Mouse (Mus musculus) forebrain, postnatal 0 days (tissue): ENCODE measurements around the gene Mrpl43. TPM values are rescaled to one million over a fixed set of nuclear protein-coding genes. Genes with fewer than 3 reads are reported as not detected.
A peak's percentile ranks its signal among the peaks of the same experiment; 100 is the strongest.

ENCODE experiments used
- ATAC-seq: fragments of 200-750 bp; cut with Nextera tagmentation; 2 replicates; pipeline ENCODE4 v1.8.0; 2017; ENCODE audit warnings: mild to moderate bottlenecking, moderate library complexity
- DNase-seq: peaks from one replicate; pipeline ENCODE4 v3.0.0-alpha.2; 2015
- H3K27ac ChIP-seq: fragments of 300-500 bp; sonication (generic); 2 replicates; pipeline ENCODE4 v1.5.1; 2014; ENCODE audit warnings: low read depth, mild to moderate bottlenecking, antibody characterized with exemption, low read length, moderate library complexity, mixed read lengths
- H3K27me3 ChIP-seq: fragments of 300-500 bp; sonication (generic); 2 replicates; pipeline ENCODE4 v1.6.1; 2014; ENCODE audit warnings: mild to moderate bottlenecking, low read length, mixed read lengths; ENCODE audit not compliant: insufficient read depth
- H3K36me3 ChIP-seq: fragments of 300-500 bp; sonication (generic); 2 replicates; pipeline ENCODE4 v1.6.1; 2014; ENCODE audit warnings: mild to moderate bottlenecking, moderate library complexity; ENCODE audit not compliant: insufficient read depth
- H3K4me1 ChIP-seq: fragments of 300-500 bp; sonication (generic); 2 replicates; pipeline ENCODE4 v1.6.1; 2014; ENCODE audit warnings: antibody characterized with exemption; ENCODE audit not compliant: insufficient read depth
- H3K4me2 ChIP-seq: fragments of 300-500 bp; sonication (generic); 2 replicates; pipeline ENCODE4 v1.6.1; 2014; ENCODE audit warnings: low read depth, mild to moderate bottlenecking, moderate library complexity
- H3K4me3 ChIP-seq: fragments of 300-500 bp; sonication (generic); 2 replicates; pipeline ENCODE4 v1.5.1; 2014; ENCODE audit warnings: low read depth, low read length, mixed read lengths
- H3K9ac ChIP-seq: fragments of 300-500 bp; sonication (generic); 2 replicates; pipeline ENCODE4 v1.6.1; 2014; ENCODE audit warnings: mild to moderate bottlenecking
- H3K9me3 ChIP-seq: fragments of 300-500 bp; sonication (generic); 2 replicates; pipeline ENCODE4 v1.6.1; 2016; ENCODE audit warnings: low read length
- CTCF ChIP-seq: sonication (generic); IDR thresholded peaks from 2 replicates; pipeline ENCODE4 v1.5.1; 2016; ENCODE audit warnings: antibody characterized with exemption, control low read depth, low read depth
- whole genome bisulfite sequencing: fragments of 180-500 bp; shearing (Covaris S2); extraction: QIAGEN DNeasy Blood & Tissue Kit; methylation state at CpG from one replicate; pipeline ENCODE4 v1.1.7; 2014; 5-methylcytosine and 5-hydroxymethylcytosine counted together
- polyA plus RNA-seq: library from polyadenylated mRNA; unstranded; fragments of >200 nt; fragmentation: Nextera tagmentation; extraction: Ambion mirVana; gene quantifications from 2 replicates; pipeline ENCODE4 v1.2.1, GENCODE M21; 2015
- total RNA-seq: library from RNA; depleted of rRNA; stranded (reverse); fragments of >200 nt; gene quantifications from 2 replicates; pipeline ENCODE4 v1.2.3, GENCODE M21; 2014

Gene Mrpl43
- total and polyA plus RNA-seq, 2 experiments from 2014 or later = 62.2 to 99.2 TPM

DNA sequence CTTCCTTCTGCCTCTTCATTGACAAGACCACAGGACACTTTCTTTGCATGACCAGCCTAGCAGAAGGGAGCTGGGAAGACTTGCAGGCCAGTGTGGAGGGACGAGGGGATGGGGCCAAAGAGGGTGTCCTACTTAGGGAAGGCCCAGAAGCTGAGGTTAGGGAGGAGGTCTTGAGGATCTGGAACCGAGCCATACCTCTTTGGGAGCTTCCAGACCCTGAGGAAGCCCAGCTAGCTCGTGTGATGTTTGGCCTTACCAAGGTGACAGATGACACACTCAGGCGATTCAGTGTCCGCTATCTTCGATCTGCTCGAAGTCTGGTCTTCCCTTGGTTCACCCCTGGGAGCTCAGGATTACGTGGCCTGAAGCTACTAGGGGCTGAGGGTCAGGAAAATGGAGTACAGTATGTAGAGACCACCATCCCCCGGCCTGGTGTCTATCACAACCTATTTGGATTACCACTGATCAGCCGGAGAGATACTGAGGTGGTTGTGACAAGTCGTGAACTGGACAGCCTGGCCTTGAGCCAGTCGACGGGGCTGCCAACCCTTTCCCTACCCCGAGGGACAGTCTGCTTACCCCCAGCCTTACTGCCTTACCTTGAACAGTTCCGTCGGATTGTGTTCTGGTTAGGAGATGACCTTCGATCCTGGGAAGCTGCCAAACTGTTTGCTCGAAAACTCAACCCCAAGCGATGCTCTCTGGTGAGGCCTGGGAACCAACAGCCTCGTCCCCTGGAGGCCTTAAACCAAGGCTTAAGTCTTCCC, 1.4 kb upstream of the Mrpl43 start:
- Histone ChIP-seq H3K4me3 (peak overlapping the region; percentile 94), H3K36me3 (peaks cover 37% of the 10 kb centered on the region), H3K27ac (no peak overlapping the region), H3K27me3 (no peaks in the 10 kb centered on the region), H3K4me2 (peak overlapping the region; percentile 92), H3K4me1 (peaks cover 16% of the 10 kb centered on the region), H3K9ac (0 out of 2 replicates have a peak overlapping the region, but pooled peaks have one; percentile 80), H3K9me3 (no peaks in the 10 kb centered on the region)
- DNase-seq (no peak), ATAC-seq (no peak)
- no peak for TF ChIP-seq CTCF
- WGBS = 93% methylated on average over 20 of the region's 20 CpGs

DNA sequence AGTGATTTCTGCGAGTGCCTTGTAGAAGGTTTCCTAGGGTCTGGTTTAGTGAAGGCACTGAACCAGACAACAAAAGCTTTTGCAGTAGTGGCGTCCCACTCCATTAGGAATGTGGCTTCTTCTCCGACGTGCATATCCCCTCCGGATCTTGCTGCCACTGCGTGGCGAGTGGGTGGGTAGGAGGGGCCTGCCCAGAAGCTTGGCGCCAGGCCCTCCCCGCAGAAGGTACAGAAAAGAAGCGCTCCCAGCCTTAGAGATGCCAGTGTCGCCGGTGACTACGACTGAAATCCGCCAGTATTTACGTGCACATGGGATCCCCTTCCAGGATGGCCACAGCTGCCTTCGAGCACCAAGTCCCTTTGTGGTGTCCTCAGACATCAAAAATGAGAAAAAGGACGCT, 779 bp upstream of the Mrpl43 start:
- Histone ChIP-seq H3K4me1 (peaks cover 16% of the 10 kb centered on the region), H3K27me3 (no peaks in the 10 kb centered on the region), H3K36me3 (peaks cover 39% of the 10 kb centered on the region), H3K9ac (peak overlapping the region; percentile 80; the same call in 1 of the 2 replicates), H3K27ac (peak overlapping the region; percentile 71), H3K4me3 (peak overlapping the region; percentile 94), H3K4me2 (peak overlapping the region; percentile 92), H3K9me3 (no peaks in the 10 kb centered on the region)
- 36% methylated on average over 17 of the region's 17 CpGs for WGBS
- ATAC-seq (no peak), DNase-seq (no peak)
- TF ChIP-seq CTCF = no peak

DNA sequence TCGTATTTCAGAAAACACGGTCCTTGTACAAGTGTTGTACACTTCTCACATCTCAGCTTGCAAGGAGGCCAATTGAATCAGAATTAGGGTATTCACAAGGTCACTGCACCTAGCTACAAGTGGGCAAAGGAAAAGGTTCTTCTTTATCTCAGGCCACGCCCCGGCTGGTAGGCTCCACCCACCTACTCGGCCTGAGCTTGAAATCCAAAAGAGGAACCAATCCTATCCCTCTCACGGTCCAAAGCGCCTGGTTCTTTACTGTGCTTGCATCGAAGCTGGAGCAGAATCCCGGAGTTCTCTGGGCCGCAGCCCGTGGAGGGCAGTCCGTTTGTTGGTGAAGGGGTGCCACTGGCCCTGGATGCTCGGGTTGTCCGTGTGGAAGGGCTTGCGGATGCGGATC, 798 bp downstream of the Mrpl43 start, which contains the start of gene Twnk:
TSS of gene Twnk (plus strand) at position 220 of the 400 bp plus-strand sequence.
- 9% methylated on average over 16 of the region's 16 CpGs for WGBS
- Histone ChIP-seq H3K9me3 (no peaks in the 10 kb centered on the region), H3K27ac (peak within 1 kb of the TSS; percentile 71), H3K36me3 (peaks cover 41% of the 10 kb centered on the region), H3K4me2 (peak within 1 kb of the TSS; percentile 92), H3K9ac (peak within 1 kb of the TSS; percentile 80), H3K27me3 (no peaks in the 10 kb centered on the region), H3K4me1 (peaks cover 16% of the 10 kb centered on the region), H3K4me3 (peak within 1 kb of the TSS; percentile 94)
- no peak for ATAC-seq
- no peak for TF ChIP-seq CTCF
- DNase-seq = no peak

DNA sequence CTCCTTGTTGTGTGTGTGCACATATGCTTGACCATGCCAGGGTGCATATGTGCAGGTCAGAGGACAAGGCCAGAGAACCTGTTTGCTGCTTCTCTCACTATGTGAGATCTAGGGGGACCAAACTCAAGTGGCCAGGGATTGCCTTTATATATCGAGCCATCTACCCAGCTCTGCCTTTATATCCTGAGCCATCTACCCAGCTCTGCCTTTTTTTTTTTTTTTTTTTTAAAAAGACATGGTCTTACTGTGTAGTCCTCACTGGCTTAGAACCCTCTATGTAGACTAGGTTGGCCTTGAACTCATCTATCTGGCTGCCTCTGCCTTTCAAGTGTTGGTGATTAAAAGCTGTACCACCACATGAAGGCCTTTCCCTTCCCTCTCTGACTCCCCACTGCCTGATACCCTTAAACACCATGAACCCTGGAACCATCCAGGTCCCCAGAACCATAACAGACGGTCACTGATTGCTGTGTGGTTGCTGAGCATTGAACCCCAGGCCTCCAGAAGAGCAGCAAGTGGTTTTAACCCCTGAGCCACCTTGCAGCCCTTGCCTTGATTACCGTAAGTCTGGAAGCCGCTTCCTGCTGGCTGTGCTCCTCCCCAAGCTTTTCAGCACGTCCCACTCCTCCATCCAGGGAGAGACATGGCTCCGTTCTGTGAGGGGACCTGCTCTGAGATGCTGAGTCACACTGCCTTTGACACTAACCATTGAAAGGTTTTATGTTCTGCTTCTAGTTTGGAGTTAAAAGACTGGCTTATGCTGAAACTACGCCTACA, 2.3 kb downstream of the Mrpl43 start:
- no peak for TF ChIP-seq CTCF
- Histone ChIP-seq H3K4me2 (no peak overlapping the region), H3K36me3 (peaks cover 46% of the 10 kb centered on the region), H3K9me3 (no peaks in the 10 kb centered on the region), H3K27me3 (no peaks in the 10 kb centered on the region), H3K27ac (no peak overlapping the region), H3K4me3 (no peak overlapping the region), H3K4me1 (peaks cover 16% of the 10 kb centered on the region), H3K9ac (no peak overlapping the region)
- 88% methylated on average over 7 of the region's 7 CpGs for WGBS
- ATAC-seq (no peak), DNase-seq (no peak)

DNA sequence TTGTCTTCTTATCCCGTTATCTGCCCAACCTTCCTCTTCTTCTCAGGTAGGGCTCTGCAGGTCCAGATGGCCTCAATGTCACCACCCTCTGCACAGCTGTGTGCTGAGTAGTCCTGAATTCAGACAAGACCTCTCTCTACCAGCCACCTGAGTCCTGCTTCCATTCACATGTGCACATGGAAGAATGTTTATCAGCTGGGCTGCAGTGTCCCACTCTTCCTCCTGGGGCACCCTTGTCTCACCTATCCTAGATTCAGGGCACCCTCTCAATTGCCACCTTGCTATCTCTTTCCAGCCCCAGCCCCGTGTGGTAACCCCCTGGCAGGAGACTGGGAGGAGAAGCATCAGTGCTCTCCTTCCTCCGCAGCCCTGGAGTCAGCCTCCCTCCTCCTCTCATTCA, 3.9 kb downstream of the Mrpl43 start:
- DNase-seq (no peak), ATAC-seq (no peak)
- peak; percentile 46; the same call in 1 of the 2 replicates for TF ChIP-seq CTCF
- Histone ChIP-seq H3K9me3 (no peaks in the 10 kb centered on the region), H3K4me2 (no peak overlapping the region), H3K36me3 (peaks cover 62% of the 10 kb centered on the region), H3K4me1 (peaks cover 13% of the 10 kb centered on the region), H3K9ac (no peak overlapping the region), H3K27ac (no peak overlapping the region), H3K4me3 (no peak overlapping the region), H3K27me3 (no peaks in the 10 kb centered on the region)
- WGBS = 65% methylated on average over 3 of the region's 3 CpGs

DNA sequence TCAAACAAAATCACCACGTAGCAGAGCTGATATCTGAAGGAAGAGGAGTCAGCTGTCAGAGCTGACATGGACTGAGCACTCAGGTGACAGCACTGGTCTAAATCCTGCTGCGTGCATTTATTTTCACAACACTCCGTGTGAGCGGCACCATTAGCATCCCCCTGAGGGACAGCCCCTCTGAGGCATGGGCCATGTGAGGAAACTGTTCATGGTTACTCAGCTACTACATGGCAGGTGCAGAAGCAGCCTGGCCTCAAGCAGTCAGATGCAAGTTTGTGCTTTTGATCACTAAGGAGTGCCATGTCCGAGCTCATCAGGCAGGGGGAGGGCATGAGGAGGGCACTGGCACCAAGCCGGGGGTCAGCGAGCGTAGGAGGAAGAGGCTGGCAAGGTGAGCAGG, 6.6 kb downstream of the Mrpl43 start:
- no peak overlapping the region for H3K4me2 ChIP-seq
- H3K4me3 ChIP-seq = no peak overlapping the region
- no peak overlapping the region for H3K9ac ChIP-seq
- no peaks in the 10 kb centered on the region for H3K9me3 ChIP-seq
- H3K27ac ChIP-seq = no peak overlapping the region
- peaks cover 76% of the 10 kb centered on the region for H3K36me3 ChIP-seq
- H3K4me1 ChIP-seq = no peaks in the 10 kb centered on the region
- no peaks in the 10 kb centered on the region for H3K27me3 ChIP-seq
- TF ChIP-seq CTCF = no peak
- no peak for ATAC-seq
- 85% methylated on average over 8 of the region's 8 CpGs for WGBS
- no peak for DNase-seq

DNA sequence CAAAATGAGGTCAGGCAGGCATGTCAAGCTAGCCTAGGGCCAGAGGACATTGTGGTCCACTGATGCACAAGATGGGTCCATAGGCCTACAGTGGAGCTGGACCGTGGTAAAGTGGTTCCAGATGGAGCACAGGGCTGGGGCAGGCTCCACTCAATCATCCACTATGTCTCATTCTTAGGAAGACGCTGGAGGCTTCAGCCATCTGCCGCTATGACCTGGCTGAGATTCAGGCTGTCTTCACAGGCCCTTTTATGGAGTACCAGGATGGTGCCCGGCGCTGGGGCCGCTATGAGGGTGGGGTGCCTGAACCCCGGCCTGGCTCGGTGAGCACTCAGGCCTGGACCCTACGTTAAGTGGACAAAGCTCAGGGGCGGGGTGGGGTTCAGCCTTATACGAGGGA, 8.5 kb downstream of the Mrpl43 start:
- DNase-seq = no peak
- no peak for TF ChIP-seq CTCF

More for the DNA sequence above, 8.5 kb downstream of the Mrpl43 start:
- H3K36me3 ChIP-seq = peaks cover 71% of the 10 kb centered on the region
- no peaks in the 10 kb centered on the region for H3K4me1 ChIP-seq
- no peak overlapping the region for H3K9ac ChIP-seq
- no peak overlapping the region for H3K27ac ChIP-seq
- no peaks in the 10 kb centered on the region for H3K27me3 ChIP-seq
- no peaks in the 10 kb centered on the region for H3K9me3 ChIP-seq
- no peak overlapping the region for H3K4me3 ChIP-seq
- no peak for ATAC-seq
- no peak overlapping the region for H3K4me2 ChIP-seq
- WGBS = 89% methylated on average over 11 of the region's 11 CpGs
